Mouse (Mus musculus): ENCODE results near the gene Upk1a. TPM values are rescaled to one million over a fixed set of nuclear protein-coding genes. Genes with fewer than 3 reads are reported as not detected.

The Upk1a gene
- polyA plus RNA-seq, 1 experiment from 2014 or later: 1.2 TPM

GRCm38 (mm10) chr7:30596811-30597210 lies 15.8 kb downstream of the Upk1a start:
- H3K4me1 ChIP-seq (replicated peaks): peaks cover 24% of the 10 kb centered on the region
- no peak overlapping the region for H3K27ac ChIP-seq
- H3K4me3 ChIP-seq: no peak overlapping the region
- no peak for DNase-seq (ENCODE audit: low spot score)
- no peaks in the 10 kb centered on the region for H3K9me3 ChIP-seq
- H3K27me3 ChIP-seq (ENCODE audit: insufficient read depth, poor library complexity, severe bottlenecking): no peaks in the 10 kb centered on the region
- H3K36me3 ChIP-seq: no peaks in the 10 kb centered on the region
- WGBS: 83% methylated on average over 5 of the region's 5 CpGs

DNA sequence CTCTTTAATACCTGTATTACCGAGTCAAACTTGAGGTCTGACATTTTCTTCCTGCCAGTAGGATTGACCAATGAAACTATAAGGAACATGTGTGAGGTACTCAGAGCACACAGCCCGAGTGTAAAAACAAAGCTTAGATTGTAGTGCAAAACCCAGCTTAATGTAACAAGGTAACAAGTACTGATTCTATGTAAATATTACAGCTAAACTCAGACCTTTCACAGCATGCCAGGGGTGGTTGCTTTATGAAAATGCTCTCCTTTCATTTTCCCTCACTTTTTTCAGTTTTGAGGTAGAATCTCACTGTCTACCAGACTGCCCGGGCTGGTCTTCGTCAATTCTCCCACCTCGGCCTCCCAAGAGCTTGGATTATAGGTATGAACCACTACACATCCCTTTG lies 16.6 kb downstream of the Upk1a start:
- peaks cover 24% of the 10 kb centered on the region for H3K4me1 ChIP-seq (replicated peaks)

GRCm38 (mm10) chr7:30594510-30595024 lies 18.1 kb downstream of the Upk1a start:
- no peaks in the 10 kb centered on the region for H3K27me3 ChIP-seq (ENCODE audit: insufficient read depth, poor library complexity, severe bottlenecking)
- H3K4me3 ChIP-seq: no peak overlapping the region
- H3K27ac ChIP-seq: no peak overlapping the region
- no peaks in the 10 kb centered on the region for H3K9me3 ChIP-seq
- H3K36me3 ChIP-seq: no peaks in the 10 kb centered on the region
- no peak for DNase-seq (ENCODE audit: low spot score)
- H3K4me1 ChIP-seq (replicated peaks): peaks cover 21% of the 10 kb centered on the region
- 70% methylated on average over 4 of the region's 4 CpGs for WGBS

More for the DNA sequence above, 16.6 kb downstream of the Upk1a start:
- WGBS: 84% methylated on average over 5 of the region's 5 CpGs
- H3K36me3 ChIP-seq: no peaks in the 10 kb centered on the region
- H3K4me3 ChIP-seq: no peak overlapping the region
- no peak for DNase-seq (ENCODE audit: low spot score)
- no peaks in the 10 kb centered on the region for H3K27me3 ChIP-seq (ENCODE audit: insufficient read depth, poor library complexity, severe bottlenecking)
- no peak overlapping the region for H3K27ac ChIP-seq
- H3K9me3 ChIP-seq: no peaks in the 10 kb centered on the region

- no peak overlapping the region for H3K4me3 ChIP-seq
- H3K36me3 ChIP-seq: no peaks in the 10 kb centered on the region
- peaks cover 19% of the 10 kb centered on the region for H3K4me1 ChIP-seq (replicated peaks)
- WGBS: 79% methylated on average over 10 of the region's 10 CpGs
- no peak for DNase-seq (ENCODE audit: low spot score)
- no peaks in the 10 kb centered on the region for H3K9me3 ChIP-seq
- H3K27me3 ChIP-seq (ENCODE audit: insufficient read depth, poor library complexity, severe bottlenecking): no peaks in the 10 kb centered on the region
- no peak overlapping the region for H3K27ac ChIP-seq
Measured at GRCm38 (mm10) chr7:30593579-30594509, 18.8 kb downstream of the Upk1a start.

- no peak overlapping the region for H3K27ac ChIP-seq
- WGBS: 56% methylated on average over 5 of the region's 5 CpGs
- no peak overlapping the region for H3K4me3 ChIP-seq
- peaks cover 23% of the 10 kb centered on the region for H3K4me1 ChIP-seq (replicated peaks)
- H3K36me3 ChIP-seq: no peaks in the 10 kb centered on the region
- no peaks in the 10 kb centered on the region for H3K27me3 ChIP-seq (ENCODE audit: insufficient read depth, poor library complexity, severe bottlenecking)
- no peaks in the 10 kb centered on the region for H3K9me3 ChIP-seq
- DNase-seq (ENCODE audit: low spot score): no peak
Measured at GRCm38 (mm10) chr7:30592772-30593423, 19.7 kb downstream of the Upk1a start.

DNA sequence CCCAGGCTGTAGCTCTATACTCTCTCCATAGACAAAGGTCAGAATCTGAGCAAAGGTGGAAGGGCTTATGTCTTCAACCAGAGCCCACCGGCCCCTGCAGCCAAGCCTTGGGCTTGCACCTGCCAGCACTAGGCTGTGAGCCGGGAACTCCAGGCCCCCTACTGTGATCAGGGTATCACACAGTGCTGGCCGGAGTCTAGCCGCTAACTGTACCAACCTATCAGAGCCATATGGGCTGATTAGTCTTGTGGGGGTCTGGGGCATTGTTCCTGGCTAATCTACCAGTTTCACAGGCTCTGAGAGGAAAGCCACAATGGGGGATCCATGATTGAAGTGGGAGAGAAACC lies 21.1 kb downstream of the Upk1a start:
- no peak overlapping the region for H3K4me3 ChIP-seq
- H3K4me1 ChIP-seq (replicated peaks): peaks cover 36% of the 10 kb centered on the region
- peak overlapping the region; percentile 23; the same call in 1 of the 2 replicates for H3K27ac ChIP-seq
- no peaks in the 10 kb centered on the region for H3K27me3 ChIP-seq (ENCODE audit: insufficient read depth, poor library complexity, severe bottlenecking)
- WGBS: 52% methylated on average over 4 of the region's 4 CpGs
- no peaks in the 10 kb centered on the region for H3K9me3 ChIP-seq
- H3K36me3 ChIP-seq: peaks cover 5% of the 10 kb centered on the region
- no peak for DNase-seq (ENCODE audit: low spot score)

- H3K9me3 ChIP-seq: no peaks in the 10 kb centered on the region
- H3K4me3 ChIP-seq: no peak overlapping the region
- no peak for DNase-seq (ENCODE audit: low spot score)
- peaks cover 10% of the 10 kb centered on the region for H3K36me3 ChIP-seq
- 84% methylated on average over 9 of the region's 9 CpGs for WGBS
- no peaks in the 10 kb centered on the region for H3K27me3 ChIP-seq (ENCODE audit: insufficient read depth, poor library complexity, severe bottlenecking)
- H3K4me1 ChIP-seq (replicated peaks): peaks cover 39% of the 10 kb centered on the region
- peak overlapping the region; percentile 23; the same call in 1 of the 2 replicates for H3K27ac ChIP-seq
Measured at GRCm38 (mm10) chr7:30590927-30591604, 21.6 kb downstream of the Upk1a start.

- peak overlapping the region; percentile 99 for H3K4me3 ChIP-seq
- peak; percentile 90 for DNase-seq (ENCODE audit: low spot score)
- 31% methylated on average over 40 of the region's 40 CpGs for WGBS
Measured at GRCm38 (mm10) chr7:30589435-30590301, 23.0 kb downstream of the Upk1a start.

DNA sequence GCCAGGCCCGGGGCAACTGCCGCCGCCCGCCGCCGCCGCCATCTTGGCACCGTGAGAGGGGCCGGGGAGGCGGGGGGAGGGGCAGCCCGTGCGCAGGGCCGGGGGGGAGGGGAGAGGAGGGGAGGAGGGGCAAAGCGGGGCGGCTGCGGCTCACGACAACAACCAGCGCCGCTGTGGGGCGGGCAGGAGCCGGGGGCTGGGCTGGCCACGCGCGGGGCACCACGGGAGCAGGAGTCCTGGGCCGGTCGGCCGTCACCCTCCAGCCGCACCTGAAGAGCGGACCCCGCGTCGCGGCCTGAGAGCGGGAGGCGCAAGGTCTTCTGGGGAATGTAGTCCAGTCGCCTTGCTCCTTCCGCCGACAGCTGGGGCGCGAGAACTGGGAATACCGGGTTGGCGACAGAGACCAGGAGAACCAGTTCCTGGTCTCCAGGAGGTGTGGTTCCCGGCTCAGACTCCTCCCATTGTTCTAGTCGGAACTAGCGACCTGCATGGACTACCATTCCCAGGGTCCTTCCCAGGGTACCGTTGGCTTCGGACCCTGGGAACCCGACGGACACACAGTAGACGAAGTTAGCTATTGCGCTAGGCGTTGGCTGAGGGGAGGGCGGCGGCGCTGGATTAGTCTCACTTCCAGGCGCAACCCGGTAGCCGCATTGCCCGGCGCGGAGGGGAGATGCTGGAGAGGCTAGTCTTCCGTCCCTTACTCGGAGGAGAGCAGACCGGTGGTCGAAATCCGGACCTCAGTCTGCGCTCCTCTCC lies 23.8 kb downstream of the Upk1a start, which contains the start of gene Kmt2b:
Gene Kmt2b (minus strand): TSS at position 51 of the 759 bp plus-strand sequence.
- under 1% methylated on average over 65 of the region's 68 CpGs for WGBS
- Histone ChIP-seq H3K27me3 (ENCODE audit: insufficient read depth, poor library complexity, severe bottlenecking) (no peaks in the 10 kb centered on the region), H3K4me1 (replicated peaks) (peaks cover 33% of the 10 kb centered on the region)

More at GRCm38 (mm10) chr7:30589435-30590301, 23.0 kb downstream of the Upk1a start:
- Histone ChIP-seq H3K27ac (peak overlapping the region; percentile 99), H3K36me3 (peaks cover 24% of the 10 kb centered on the region), H3K27me3 (ENCODE audit: insufficient read depth, poor library complexity, severe bottlenecking) (no peaks in the 10 kb centered on the region), H3K9me3 (no peaks in the 10 kb centered on the region), H3K4me1 (replicated peaks) (peaks cover 33% of the 10 kb centered on the region)

DNA sequence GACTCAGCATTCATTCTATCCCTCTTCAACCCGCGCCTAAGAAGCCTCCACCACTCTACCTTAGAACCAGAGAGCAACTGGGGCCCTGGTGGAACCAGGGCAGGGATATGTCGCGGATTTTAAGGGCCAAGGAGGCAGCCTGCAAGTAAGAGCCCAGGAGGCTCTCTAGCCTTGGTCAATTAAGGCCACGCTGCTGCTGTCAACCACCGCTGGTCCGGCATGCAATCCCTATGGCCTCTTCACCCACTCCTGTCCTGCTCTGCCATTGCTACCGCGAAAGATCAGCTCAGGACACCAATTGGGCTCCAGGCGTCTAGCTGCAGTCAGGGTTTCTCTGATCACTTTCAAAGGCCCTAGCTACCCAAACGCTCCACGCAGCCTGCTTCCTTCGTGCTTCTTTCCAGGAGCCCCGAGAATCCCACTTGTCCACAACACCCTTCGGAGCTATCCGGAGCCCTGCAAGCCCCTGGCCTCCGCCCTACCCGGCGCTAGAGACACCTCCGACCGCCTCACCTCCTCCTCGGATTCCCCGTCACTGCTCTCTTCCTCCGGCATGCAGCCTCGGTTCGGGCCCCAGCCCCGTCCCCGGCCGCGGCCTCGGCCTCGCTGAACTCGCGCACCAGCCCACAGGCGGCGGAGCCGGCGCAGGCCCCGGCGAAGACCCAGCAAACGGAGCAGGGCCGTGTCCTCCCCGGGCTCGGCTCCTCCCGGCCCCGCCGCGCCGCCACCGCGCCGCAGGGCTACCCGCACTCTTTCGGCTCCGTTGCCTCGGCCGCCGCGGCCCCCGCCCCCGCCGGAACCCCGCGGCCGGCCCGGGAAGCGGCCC lies 24.6 kb downstream of the Upk1a start:
- DNase-seq (ENCODE audit: low spot score): no peak
- WGBS: under 1% methylated on average over 67 of the region's 67 CpGs

More for the DNA sequence above, 23.8 kb downstream of the Upk1a start, which contains the start of gene Kmt2b:
- DNase-seq (ENCODE audit: low spot score): peak; percentile 98
- Histone ChIP-seq H3K27ac (peak within 1 kb of the TSS; percentile 99), H3K4me3 (peak within 1 kb of the TSS; percentile 99), H3K9me3 (no peaks in the 10 kb centered on the region), H3K36me3 (peaks cover 32% of the 10 kb centered on the region)

More for the DNA sequence above, 24.6 kb downstream of the Upk1a start:
- H3K27me3 ChIP-seq (ENCODE audit: insufficient read depth, poor library complexity, severe bottlenecking): no peaks in the 10 kb centered on the region
- no peaks in the 10 kb centered on the region for H3K9me3 ChIP-seq
- H3K4me1 ChIP-seq (replicated peaks): peaks cover 29% of the 10 kb centered on the region
- peak overlapping the region; percentile 99 for H3K4me3 ChIP-seq
- H3K36me3 ChIP-seq: peaks cover 40% of the 10 kb centered on the region
- H3K27ac ChIP-seq: peak overlapping the region; percentile 99

Measured in hindbrain, embryonic 10.5 days (tissue).